Mouse (Mus musculus) C2C12 (cell line): Measurements from ENCODE around the gene Hoxa11.

Source experiments
- CTCF ChIP-seq: IDR thresholded peaks from one replicate; pipeline ENCODE4 v1.5.1; 2011; ENCODE audit not compliant: control insufficient read depth, insufficient read depth, insufficient read length
- MAX ChIP-seq: IDR thresholded peaks from one replicate; pipeline ENCODE4 v1.6.1; 2011; ENCODE audit warnings: mild to moderate bottlenecking, control low read depth
- MYOD1 ChIP-seq: IDR thresholded peaks from one replicate; pipeline ENCODE4 v1.6.1; 2011; ENCODE audit warnings: low read depth; ENCODE audit not compliant: control insufficient read depth, insufficient read length
- MYOG ChIP-seq: IDR thresholded peaks from one replicate; pipeline ENCODE4 v1.6.1; 2011; ENCODE audit not compliant: control insufficient read depth, insufficient read length; ENCODE audit errors: extremely low read depth

DNA sequence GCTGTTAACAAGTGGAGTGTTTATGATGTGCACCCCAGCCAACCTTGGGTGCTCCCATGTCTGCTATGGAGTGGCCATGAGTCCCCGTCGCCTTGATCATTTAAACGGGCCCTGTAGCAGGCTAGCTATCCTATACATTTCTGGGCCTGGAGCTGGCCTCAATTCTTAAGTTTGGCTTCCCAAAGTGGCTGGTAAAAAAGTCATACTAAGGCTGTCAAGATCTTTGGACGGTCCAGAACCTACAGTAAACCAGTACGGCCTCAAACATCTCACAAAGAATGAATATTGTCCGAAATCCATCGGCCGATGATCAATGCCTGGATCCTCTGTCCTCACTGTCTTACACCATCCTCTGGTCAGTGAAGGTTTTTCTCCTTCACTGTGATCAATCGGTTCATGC is 10.3 kb downstream of the Hoxa11 start:
- TF ChIP-seq CTCF (no peak), MYOD1 (no peak), MAX (no peak), MYOG (no peak)
